Mouse (Mus musculus) thymus, adult 18-20 months (tissue): ENCODE measurements around the gene Hdac5.

Experiments used
- DNase-seq, 2 experiments: peaks; one replicate each; pipeline ENCODE4 v3.0.0; 2022; ENCODE audit warnings: mixed read lengths in 2 of 2

Hdac5 gene

GRCm38 (mm10) chr11:102214430-102215156, 15.4 kb downstream of the Hdac5 start:
- DNase-seq, result no peak

DNA sequence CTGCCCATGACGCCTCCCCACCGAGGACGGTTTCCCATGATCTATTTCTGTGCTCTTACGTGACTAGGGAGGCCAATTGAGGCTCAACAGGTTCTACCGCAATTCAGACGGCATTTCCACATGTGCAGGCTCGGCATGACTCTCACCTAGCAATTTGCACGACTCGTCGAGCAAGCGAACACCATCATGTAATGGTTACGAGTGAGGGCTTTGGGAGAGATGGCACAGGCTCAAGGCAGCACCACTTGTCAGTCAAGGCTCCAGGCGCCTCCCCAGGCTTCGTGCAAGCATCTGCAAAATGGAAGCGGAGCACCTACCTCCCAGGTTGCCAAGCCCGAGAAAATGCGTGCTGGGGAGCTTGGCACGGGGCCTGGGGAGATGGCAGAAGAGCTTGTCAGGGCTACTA, 18.0 kb downstream of the Hdac5 start:
- no peak for DNase-seq

DNA sequence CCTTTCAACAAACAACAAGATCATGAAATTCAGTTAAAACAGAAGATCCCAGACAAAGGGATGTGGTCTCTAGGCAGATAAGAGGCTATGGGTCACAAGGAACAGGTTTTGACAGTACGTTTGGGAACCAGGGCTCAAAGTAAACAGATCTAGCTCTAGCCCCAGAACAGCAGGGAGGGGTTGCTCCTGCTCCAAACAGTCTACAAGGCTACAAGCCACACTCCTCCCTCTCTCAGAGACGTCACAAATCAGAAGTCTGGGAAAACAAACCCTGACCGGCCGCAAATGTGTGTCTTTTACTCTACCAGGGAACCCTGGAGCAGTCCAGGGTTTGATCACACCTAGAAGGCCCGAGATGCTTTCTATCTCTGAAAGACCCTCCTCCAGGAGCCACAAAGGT, 19.0 kb downstream of the Hdac5 start:
- no peak for DNase-seq

- no peak for DNase-seq
Measured at GRCm38 (mm10) chr11:102210185-102210584, 19.8 kb downstream of the Hdac5 start.

GRCm38 (mm10) chr11:102209742-102210141, 20.2 kb downstream of the Hdac5 start:
- DNase-seq, result no peak

GRCm38 (mm10) chr11:102208846-102209245, 21.1 kb downstream of the Hdac5 start:
- no peak for DNase-seq

GRCm38 (mm10) chr11:102207825-102208777, 21.9 kb downstream of the Hdac5 start:
- DNase-seq, result no peak

- DNase-seq, result no peak
Measured at GRCm38 (mm10) chr11:102206481-102206880, 23.5 kb downstream of the Hdac5 start.

DNA sequence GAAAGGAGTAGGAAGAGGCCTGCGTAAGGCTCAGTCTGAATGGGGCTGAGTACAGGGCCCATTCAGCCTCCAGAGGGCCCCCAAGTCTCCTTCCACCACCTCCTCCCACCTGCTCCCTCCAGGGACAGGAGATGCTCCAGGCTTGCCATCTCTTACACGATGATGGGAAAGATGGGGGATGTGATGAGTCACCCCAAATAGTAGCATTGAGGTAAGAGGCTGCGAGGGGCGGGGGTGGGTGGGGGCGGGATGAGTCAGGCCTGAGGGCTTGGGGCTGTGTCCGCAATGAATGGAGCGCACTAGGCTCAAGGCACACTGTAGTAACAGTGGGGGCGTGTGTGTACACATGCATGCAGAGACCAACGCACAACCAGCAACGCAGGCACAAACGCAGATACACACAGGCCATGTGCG, 28.6 kb downstream of the Hdac5 start:
- DNase-seq, result peak in 1 of 2 experiments; percentile 2

GRCm38 (mm10) chr11:102199856-102200255, 30.1 kb downstream of the Hdac5 start:
- DNase-seq, result no peak

DNA sequence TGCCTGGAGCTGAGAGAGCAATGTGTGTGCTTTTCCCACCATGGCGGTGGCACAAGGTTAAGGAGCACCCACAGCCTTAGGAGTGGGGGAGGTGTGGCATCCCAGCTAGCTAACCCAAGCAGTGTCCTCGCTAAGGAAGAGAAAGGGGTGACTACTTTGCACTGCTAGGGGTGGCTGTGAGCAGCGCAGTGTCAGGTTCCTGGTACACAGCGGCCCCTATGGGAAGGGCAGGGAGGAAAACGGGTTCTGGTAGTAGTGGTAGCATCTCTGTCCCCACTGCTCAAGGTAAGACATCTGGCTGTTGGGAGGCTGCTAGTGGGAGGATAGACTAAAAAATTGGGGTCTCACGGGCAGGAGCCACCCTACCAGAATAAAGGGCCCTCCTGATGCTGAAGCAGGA, 31.7 kb downstream of the Hdac5 start:
- no peak for DNase-seq

DNA sequence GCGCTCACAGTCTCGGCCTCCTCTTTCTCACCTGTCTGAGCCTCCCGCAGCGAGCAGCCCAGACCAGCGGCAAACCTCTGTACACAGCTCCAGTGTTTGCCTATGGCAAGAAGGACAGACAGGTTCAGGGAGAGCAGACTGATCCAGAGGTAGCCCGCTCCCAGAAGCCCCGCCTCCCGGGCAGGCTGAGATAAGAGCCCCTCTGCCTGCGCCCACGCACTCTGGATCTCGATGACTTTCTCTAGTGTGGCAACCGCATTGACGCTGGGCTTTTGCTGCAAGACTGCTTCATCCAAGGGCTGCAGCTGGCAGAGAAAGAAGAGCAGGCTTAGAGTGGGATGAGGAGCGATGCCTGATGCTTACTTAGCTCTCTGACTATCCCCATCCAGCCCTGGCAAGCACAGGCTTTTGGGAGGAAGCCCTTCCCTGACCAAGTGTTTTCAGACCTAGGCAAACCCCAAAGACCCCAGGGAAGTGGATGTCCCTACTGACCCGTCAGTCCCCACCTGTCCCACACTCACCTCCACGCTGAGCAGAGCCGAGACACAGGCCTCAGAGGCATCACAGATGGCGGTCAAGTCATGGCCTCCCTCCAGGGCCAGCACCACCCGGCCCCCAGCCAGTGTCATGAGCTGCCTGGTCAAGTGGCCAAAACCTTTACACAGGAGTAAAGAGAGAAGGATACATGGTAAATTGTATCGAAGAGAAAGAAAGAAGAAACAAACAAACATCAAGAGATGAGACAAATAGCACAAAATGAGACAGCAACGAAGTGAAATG, 33.8 kb downstream of the Hdac5 start:
- no peak for DNase-seq

DNA sequence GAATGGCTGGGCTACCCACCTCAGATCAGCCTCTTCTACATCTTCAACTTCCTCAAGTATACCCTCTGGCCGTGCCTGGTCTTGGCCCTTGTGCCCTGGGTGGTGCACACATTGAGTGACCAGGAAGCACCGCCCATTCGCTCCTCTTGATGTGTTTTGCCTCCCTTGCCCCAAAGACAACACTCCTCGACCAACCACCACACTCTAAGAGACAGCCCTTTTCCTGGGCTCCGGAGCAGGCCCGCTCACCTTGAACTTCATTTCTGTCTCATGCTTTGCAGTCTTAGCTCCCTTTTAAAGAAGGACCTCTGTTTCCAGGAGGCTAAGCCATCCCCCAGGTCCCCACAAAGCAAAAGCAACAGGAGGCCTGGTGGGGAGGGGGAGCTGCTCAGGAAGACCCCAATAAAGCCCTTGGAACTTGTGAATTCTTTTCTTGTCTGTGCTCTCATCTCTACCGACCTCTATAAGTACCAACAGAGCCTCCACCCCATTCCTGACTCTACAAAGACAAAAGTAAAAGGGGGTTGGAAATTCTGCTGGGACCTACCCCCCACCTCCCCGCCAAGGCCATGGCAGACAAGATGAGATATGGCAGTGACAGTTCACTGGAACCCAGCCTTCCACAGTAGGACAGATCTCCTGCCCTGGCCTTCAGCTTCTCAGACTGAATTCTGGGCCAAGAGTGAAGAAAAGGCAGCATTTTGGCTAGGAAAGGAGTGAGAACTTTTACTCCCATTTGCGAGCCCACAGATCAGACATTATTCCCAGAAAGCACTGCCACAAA, 36.1 kb downstream of the Hdac5 start:
- DNase-seq, result no peak

DNA sequence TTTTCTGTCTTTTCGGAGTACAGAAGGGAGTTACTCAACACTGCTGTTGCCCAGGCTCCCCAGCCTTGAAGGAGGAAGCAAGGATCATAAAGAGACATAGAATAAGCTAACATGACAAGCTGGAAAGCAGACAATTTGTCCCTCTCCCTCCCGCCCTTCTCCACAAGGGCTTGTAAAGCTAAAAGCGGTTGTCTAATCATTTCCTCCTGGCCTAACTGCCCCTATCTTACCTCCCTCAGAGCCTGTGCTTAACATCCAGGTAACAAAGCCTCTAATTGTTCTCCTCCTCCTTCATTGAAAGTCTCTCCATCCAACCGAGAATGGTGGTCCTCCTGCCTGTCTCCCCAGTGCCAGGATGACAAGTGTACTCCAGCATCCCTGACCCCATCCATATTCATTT, 39.1 kb downstream of the Hdac5 start:
- no peak for DNase-seq

GRCm38 (mm10) chr11:102189461-102190436, 40.2 kb downstream of the Hdac5 start, which contains the start of gene G6pc3:
TSS of gene G6pc3 (plus strand) at chr11:102189620.
- DNase-seq, result peak; percentile 65 to 75

- DNase-seq, result no peak
Measured at GRCm38 (mm10) chr11:102188980-102189379, 41.0 kb downstream of the Hdac5 start.

DNA sequence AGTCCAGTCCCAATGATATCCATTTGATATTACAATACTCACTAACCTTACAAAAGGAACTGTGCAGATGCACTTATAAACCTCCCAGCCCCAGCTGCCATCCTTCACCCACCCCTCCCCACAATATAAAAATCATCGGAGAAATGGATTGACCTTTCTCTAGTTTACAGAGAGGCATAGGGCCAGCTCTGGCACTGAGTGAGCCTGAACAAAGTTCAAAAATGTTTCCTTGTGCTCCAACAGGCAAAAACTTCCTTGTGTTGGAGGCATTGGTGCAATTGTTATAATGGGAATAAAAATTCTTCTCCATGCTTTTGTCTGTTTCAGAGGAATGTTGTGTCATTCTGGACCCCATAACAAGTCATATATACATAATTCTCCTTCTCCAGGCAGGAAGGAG, 43.7 kb downstream of the Hdac5 start:
- no peak for DNase-seq

DNA sequence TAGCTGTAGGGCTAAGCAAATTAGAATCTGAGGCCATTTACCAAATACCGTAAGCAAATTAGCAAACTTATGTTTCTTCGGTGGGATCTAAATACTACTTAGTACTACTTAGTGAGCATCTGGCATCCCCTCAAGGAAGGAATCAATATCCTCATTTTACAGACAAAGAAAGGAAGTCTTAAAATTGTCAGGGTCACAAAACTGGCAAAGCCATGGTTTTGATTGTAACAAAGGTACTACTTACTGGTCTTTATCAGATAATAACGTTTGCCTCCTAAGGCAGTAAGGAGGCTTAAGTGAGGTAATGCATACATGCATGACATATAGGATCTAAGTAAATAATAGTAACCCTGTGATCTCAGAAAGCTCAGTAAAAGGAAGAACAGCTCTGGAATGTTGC, 44.3 kb downstream of the Hdac5 start:
- DNase-seq, result no peak

DNA sequence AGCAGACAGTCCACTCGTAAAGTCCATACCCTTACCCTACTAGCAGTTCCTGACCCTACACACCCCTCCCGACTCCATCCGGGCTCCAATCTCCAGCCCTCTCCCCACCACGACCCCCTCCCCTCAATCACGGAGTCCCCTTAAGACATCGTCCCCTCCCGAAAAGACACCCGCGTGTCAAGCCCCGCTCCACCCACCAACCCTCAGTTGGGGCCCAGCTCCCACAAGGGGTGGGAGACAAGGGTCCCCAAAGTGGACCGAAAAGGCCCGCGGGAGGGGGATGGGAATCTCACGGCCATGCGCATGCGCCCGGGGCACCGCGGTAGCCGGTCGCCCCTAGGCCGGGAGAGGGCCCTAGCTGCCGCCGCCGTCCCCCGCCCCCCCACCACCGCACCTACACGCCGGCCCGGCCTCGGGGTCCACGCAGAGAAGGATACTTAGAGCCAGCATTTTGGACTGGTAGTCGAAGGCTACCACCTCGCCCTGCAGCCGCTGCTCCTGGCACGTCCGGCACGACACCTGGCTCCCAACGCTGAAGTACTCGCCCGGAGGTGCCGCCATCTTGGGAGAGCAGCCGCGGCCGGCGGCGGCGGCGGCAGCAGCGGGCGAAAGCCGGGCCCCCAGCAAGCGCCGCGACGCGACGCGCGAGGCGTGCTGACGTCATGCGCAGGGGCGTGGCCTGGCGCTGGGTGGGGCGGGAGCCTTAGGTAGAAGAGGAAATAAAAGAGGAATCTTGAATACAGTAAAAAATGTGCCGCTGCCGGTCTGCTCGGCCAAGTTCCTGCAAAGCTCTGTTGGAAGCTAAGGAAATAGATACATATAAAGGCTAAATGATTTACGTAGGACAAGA, 45.1 kb downstream of the Hdac5 start, which contains the start of gene Lsm12:
Lsm12 (minus strand) TSS at position 651 of the 850 bp plus-strand sequence.
- peak; percentile 93 to 94 for DNase-seq

DNA sequence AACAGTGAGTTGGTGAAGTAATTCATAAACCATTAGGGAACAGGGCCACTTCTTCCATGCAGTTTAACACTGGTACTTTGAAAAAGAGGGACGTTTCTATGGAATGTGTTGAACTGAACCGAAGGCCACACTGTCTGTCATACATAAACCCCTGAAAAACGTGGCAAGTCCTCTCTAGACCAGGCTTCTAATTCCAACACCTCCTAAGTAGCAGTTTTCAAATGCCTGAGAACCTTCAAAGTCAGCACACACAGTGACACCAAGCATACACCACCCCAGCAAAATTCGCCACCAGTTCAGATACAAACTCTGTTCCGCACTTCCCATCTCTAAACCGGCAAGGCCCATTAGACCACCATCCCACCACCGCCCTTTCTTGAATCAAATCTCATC, 45.7 kb downstream of the Hdac5 start:
- DNase-seq, result no peak
